Mouse (Mus musculus): ENCODE measurements around the gene Vmn1r85.

DNA sequence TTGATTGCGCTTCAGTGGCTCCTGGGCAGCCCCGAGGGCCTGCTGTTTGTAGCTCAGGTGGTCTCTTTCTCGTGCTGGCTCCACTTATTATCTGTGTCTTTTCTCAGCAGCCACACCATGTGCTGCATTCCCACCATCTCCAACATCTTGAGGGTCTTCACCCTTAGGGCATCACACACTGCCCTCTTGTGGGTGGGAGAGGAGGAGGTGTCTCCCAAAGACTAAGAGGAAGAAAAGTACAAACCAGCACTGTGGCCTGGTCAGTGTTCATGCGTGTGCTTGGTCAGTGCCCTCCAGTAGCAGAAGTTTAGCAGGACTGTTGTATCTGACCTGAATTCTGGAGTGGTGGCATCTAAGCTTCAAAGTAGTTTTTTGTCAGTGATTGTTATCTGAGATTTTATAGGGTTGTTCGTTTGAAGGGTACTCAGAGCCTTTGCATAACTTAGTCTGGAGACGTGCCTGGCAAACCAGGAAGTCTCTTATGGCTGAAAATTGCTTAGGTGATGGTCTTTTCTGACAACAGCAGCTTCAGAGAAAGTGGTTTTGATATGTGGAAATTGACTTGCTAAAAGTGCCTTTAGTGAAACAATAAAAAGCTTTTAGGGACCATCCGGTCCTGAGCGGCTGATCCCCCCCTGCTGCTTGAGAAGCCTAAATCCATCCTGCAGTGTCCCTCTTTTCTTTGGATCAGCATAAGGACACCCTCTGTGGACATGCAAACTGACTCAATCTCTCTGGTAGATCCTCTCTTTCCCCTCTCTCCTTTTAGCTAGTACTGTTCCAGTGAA, 37.9 kb downstream of the Vmn1r85 start:
- TF ChIP-seq POLR2A (IDR thresholded peaks at IDR 0.05; ENCODE audit: borderline replicate concordance, insufficient read depth, low read length) (no peak), CTCF (IDR thresholded peaks at IDR 0.05; ENCODE audit: borderline replicate concordance, insufficient read depth, low read depth, low read length) (no peak; the same call in 1 of the 2 replicates)

Data from cerebellum, adult 2 months (tissue).